Mouse (Mus musculus) neural tube, embryonic 11.5 days (tissue): ENCODE data around the gene Unk. TPM values are rescaled to one million over a fixed set of nuclear protein-coding genes. Genes with fewer than 3 reads are reported as not detected.

Experiments used
- ATAC-seq: fragments of 200-750 bp; cut with Nextera tagmentation; 2 replicates; pipeline ENCODE4 v1.8.0; 2017; ENCODE audit warnings: moderate number of reproducible peaks, mild to moderate bottlenecking, moderate TSS enrichment, moderate library complexity; ENCODE audit not compliant: insufficient read depth, low FRiP score, low TSS enrichment
- DNase-seq: peaks from one replicate; pipeline ENCODE4 v3.0.0-alpha.2; 2015; ENCODE audit warnings: low spot score
- H3K27ac ChIP-seq: fragments of 300-500 bp; sonication (generic); 2 replicates; pipeline ENCODE4 v1.5.1; 2014; ENCODE audit warnings: low read depth, mild to moderate bottlenecking, low read length
- H3K27me3 ChIP-seq: fragments of 300-500 bp; sonication (generic); 2 replicates; pipeline ENCODE4 v1.6.1; 2014; ENCODE audit warnings: mild to moderate bottlenecking, low read length, mixed read lengths; ENCODE audit not compliant: control insufficient read depth, insufficient read depth
- H3K36me3 ChIP-seq: fragments of 300-500 bp; sonication (generic); 2 replicates; pipeline ENCODE4 v1.6.1; 2014; ENCODE audit warnings: mild to moderate bottlenecking, low read length, moderate library complexity, mixed read lengths; ENCODE audit not compliant: control insufficient read depth, insufficient read depth
- H3K4me1 ChIP-seq: fragments of 300-500 bp; sonication (generic); 2 replicates; pipeline ENCODE4 v1.6.1; 2014; ENCODE audit warnings: low read length, mixed read lengths; ENCODE audit not compliant: control insufficient read depth, insufficient read depth
- H3K4me2 ChIP-seq: fragments of 300-500 bp; sonication (generic); 2 replicates; pipeline ENCODE4 v1.6.1; 2014; ENCODE audit warnings: low read depth, mild to moderate bottlenecking, moderate library complexity
- H3K4me3 ChIP-seq: fragments of 300-500 bp; sonication (generic); 2 replicates; pipeline ENCODE4 v1.5.1; 2014; ENCODE audit warnings: low read depth, low read length
- H3K9ac ChIP-seq: fragments of 300-500 bp; sonication (generic); 2 replicates; pipeline ENCODE4 v1.6.1; 2014; ENCODE audit warnings: mild to moderate bottlenecking, low read length
- H3K9me3 ChIP-seq: fragments of 300-500 bp; sonication (generic); 2 replicates; pipeline ENCODE4 v1.6.1; 2016; ENCODE audit warnings: low read length; ENCODE audit not compliant: control insufficient read depth
- WGBS: fragments of 180-500 bp; shearing (Covaris S2); extraction: QIAGEN DNeasy Blood & Tissue Kit; methylation state at CpG from one replicate; pipeline ENCODE4 v1.1.7; 2014; 5-methylcytosine and 5-hydroxymethylcytosine counted together
- polyA plus RNA-seq: library from polyadenylated mRNA; unstranded; fragments of >200 nt; fragmentation: Nextera tagmentation; extraction: Ambion mirVana; gene quantifications from 2 replicates; pipeline ENCODE4 v1.2.1, GENCODE M21; 2014

The Unk gene
- polyA plus RNA-seq, 1 experiment from 2014 or later: 30.3 TPM

- Histone ChIP-seq H3K4me2 (no peak overlapping the region), H3K36me3 (no peaks in the 10 kb centered on the region), H3K4me1 (peaks cover 14% of the 10 kb centered on the region), H3K9me3 (no peaks in the 10 kb centered on the region), H3K9ac (no peak overlapping the region), H3K27me3 (peaks cover 15% of the 10 kb centered on the region), H3K4me3 (no peak overlapping the region), H3K27ac (0 out of 2 replicates have a peak overlapping the region, but pooled peaks have one; percentile 41)
- peak; percentile 24 for DNase-seq
- ATAC-seq: no peak
- WGBS: 52% methylated on average over 11 of the region's 11 CpGs
Observed at GRCm38 (mm10) chr11:116101931-116102381, 71.8 kb downstream of the Unk start.

GRCm38 (mm10) chr11:116102472-116102871, 72.3 kb downstream of the Unk start:
- H3K9me3 ChIP-seq: no peaks in the 10 kb centered on the region
- 60% methylated on average over 4 of the region's 4 CpGs for WGBS
- H3K36me3 ChIP-seq: no peaks in the 10 kb centered on the region
- peaks cover 20% of the 10 kb centered on the region for H3K27me3 ChIP-seq
- H3K9ac ChIP-seq: no peak overlapping the region
- peaks cover 14% of the 10 kb centered on the region for H3K4me1 ChIP-seq
- no peak overlapping the region for H3K4me2 ChIP-seq
- H3K4me3 ChIP-seq: no peak overlapping the region
- DNase-seq: no peak
- ATAC-seq: no peak
- 0 out of 2 replicates have a peak overlapping the region, but pooled peaks have one; percentile 41 for H3K27ac ChIP-seq

- no peaks in the 10 kb centered on the region for H3K36me3 ChIP-seq
- 84% methylated on average over 12 of the region's 12 CpGs for WGBS
- H3K4me2 ChIP-seq: no peak overlapping the region
- peaks cover 14% of the 10 kb centered on the region for H3K4me1 ChIP-seq
- no peaks in the 10 kb centered on the region for H3K9me3 ChIP-seq
- ATAC-seq (no peak), DNase-seq (no peak)
- peaks cover 31% of the 10 kb centered on the region for H3K27me3 ChIP-seq
- no peak overlapping the region for H3K9ac ChIP-seq
- no peak overlapping the region for H3K4me3 ChIP-seq
- H3K27ac ChIP-seq: no peak overlapping the region; the same call in 1 of the 2 replicates
Observed at GRCm38 (mm10) chr11:116103572-116103971, 73.5 kb downstream of the Unk start.

GRCm38 (mm10) chr11:116104006-116104646, 74.0 kb downstream of the Unk start:
- peak; percentile 50 for DNase-seq
- ATAC-seq: no peak
- Histone ChIP-seq H3K36me3 (no peaks in the 10 kb centered on the region), H3K4me1 (peaks cover 14% of the 10 kb centered on the region), H3K9me3 (no peaks in the 10 kb centered on the region), H3K4me3 (no peak overlapping the region), H3K9ac (peak overlapping the region; percentile 5; the same call in 1 of the 2 replicates), H3K27me3 (peaks cover 36% of the 10 kb centered on the region), H3K27ac (no peak overlapping the region; the same call in 1 of the 2 replicates), H3K4me2 (no peak overlapping the region)
- 45% methylated on average over 14 of the region's 14 CpGs for WGBS

- peaks cover 14% of the 10 kb centered on the region for H3K4me1 ChIP-seq
- H3K9ac ChIP-seq: no peak overlapping the region
Observed at GRCm38 (mm10) chr11:116105065-116105464, 74.9 kb downstream of the Unk start.

GRCm38 (mm10) chr11:116106154-116106962, 76.2 kb downstream of the Unk start:
- no peak overlapping the region for H3K4me3 ChIP-seq
- peaks cover 55% of the 10 kb centered on the region for H3K27me3 ChIP-seq
- 28% methylated on average over 32 of the region's 32 CpGs for WGBS
- DNase-seq: no peak
- no peaks in the 10 kb centered on the region for H3K9me3 ChIP-seq
- peaks cover 14% of the 10 kb centered on the region for H3K4me1 ChIP-seq
- no peak overlapping the region for H3K27ac ChIP-seq
- peak overlapping the region; percentile 25 for H3K4me2 ChIP-seq
- H3K36me3 ChIP-seq: no peaks in the 10 kb centered on the region
- ATAC-seq: no peak
- H3K9ac ChIP-seq: peak overlapping the region; percentile 20; the same call in 1 of the 2 replicates

More at GRCm38 (mm10) chr11:116105065-116105464, 74.9 kb downstream of the Unk start:
- Histone ChIP-seq H3K4me3 (no peak overlapping the region), H3K27ac (no peak overlapping the region), H3K36me3 (no peaks in the 10 kb centered on the region), H3K9me3 (no peaks in the 10 kb centered on the region), H3K4me2 (no peak overlapping the region), H3K27me3 (peaks cover 46% of the 10 kb centered on the region)
- WGBS: 92% methylated on average over 2 of the region's 2 CpGs
- ATAC-seq (no peak), DNase-seq (no peak)

GRCm38 (mm10) chr11:116106963-116107776, 77.0 kb downstream of the Unk start:
- Histone ChIP-seq H3K4me1 (peaks cover 14% of the 10 kb centered on the region), H3K4me3 (no peak overlapping the region)

GRCm38 (mm10) chr11:116107777-116108285, 77.7 kb downstream of the Unk start:
- H3K4me1 ChIP-seq: peaks cover 14% of the 10 kb centered on the region
- H3K4me2 ChIP-seq: no peak overlapping the region
- no peak for ATAC-seq
- DNase-seq: no peak
- H3K27ac ChIP-seq: no peak overlapping the region
- no peak overlapping the region for H3K9ac ChIP-seq
- H3K27me3 ChIP-seq: peaks cover 58% of the 10 kb centered on the region
- H3K9me3 ChIP-seq: no peaks in the 10 kb centered on the region
- no peak overlapping the region for H3K4me3 ChIP-seq
- H3K36me3 ChIP-seq: no peaks in the 10 kb centered on the region
- 10% methylated on average over 19 of the region's 19 CpGs for WGBS

More at GRCm38 (mm10) chr11:116106963-116107776, 77.0 kb downstream of the Unk start:
- Histone ChIP-seq H3K9ac (no peak overlapping the region), H3K27me3 (peaks cover 58% of the 10 kb centered on the region), H3K36me3 (no peaks in the 10 kb centered on the region), H3K4me2 (no peak overlapping the region), H3K9me3 (no peaks in the 10 kb centered on the region), H3K27ac (no peak overlapping the region)
- DNase-seq: no peak
- 16% methylated on average over 13 of the region's 14 CpGs for WGBS
- ATAC-seq: no peak
